Mouse (Mus musculus) ES-Bruce4 (cell line): Measurements from ENCODE around the gene Hist2h2aa1.
"Not testable (repeated sequence)": the region's sequence is repeated elsewhere in the genome, so short reads cannot be mapped to it uniquely, and the experiment has no call there.

Experiments used
- CTCF ChIP-seq: IDR thresholded peaks from one replicate; pipeline ENCODE4 v1.8.1; 2011; ENCODE audit warnings: low read depth, low read length
- EP300 ChIP-seq: IDR thresholded peaks from 2 replicates; pipeline ENCODE4 v1.6.1; 2011; ENCODE audit warnings: low read depth, low read length; ENCODE audit not compliant: insufficient read depth
- POLR2A ChIP-seq: IDR thresholded peaks from one replicate; pipeline ENCODE4 v1.8.1; 2011; ENCODE audit warnings: low read length; ENCODE audit not compliant: insufficient read depth

DNA sequence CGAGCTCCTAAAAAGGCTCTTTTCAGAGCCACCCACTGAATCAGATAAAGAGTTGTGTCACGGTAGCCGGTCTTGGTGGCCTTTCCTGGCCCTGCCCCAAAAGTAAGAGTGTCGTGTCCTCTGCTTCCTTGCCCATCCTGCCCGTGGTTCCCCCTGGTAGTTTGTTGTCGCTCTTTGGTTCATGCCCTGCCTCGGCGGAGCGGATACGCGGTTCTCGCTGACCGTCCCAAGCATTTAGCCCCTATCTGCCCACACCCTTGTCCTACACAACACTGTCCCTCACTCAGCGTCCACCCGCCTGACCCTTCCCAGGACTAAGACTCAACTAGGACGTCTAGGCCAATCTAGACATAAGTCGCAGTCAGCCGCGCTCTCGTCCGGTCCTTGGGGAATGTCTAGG is 721 bp downstream of the Hist2h2aa1 start:
- not testable (repeated sequence) for TF ChIP-seq EP300, POLR2A, CTCF
